Mouse (Mus musculus) neural tube, embryonic 12.5 days (tissue): ENCODE measurements around the gene Krt79. TPM values are rescaled to one million over a fixed set of nuclear protein-coding genes. Genes with fewer than 3 reads are reported as not detected.

Experiments
- ATAC-seq: fragments of 200-750 bp; cut with Nextera tagmentation; 2 replicates; pipeline ENCODE4 v1.8.0; 2017; ENCODE audit warnings: low read depth, mild to moderate bottlenecking, moderate TSS enrichment, moderate library complexity; ENCODE audit not compliant: low FRiP score
- H3K27ac ChIP-seq: fragments of 300-500 bp; sonication (generic); 2 replicates; pipeline ENCODE4 v1.5.1; 2016
- H3K27me3 ChIP-seq: fragments of 300-500 bp; sonication (generic); replicated peaks from 2 replicates; pipeline ENCODE4 v1.6.1; 2016; ENCODE audit warnings: mild to moderate bottlenecking
- H3K36me3 ChIP-seq: fragments of 300-500 bp; sonication (generic); 2 replicates; pipeline ENCODE4 v1.6.1; 2016; ENCODE audit warnings: mild to moderate bottlenecking
- H3K4me1 ChIP-seq: fragments of 300-500 bp; sonication (generic); 2 replicates; pipeline ENCODE4 v1.6.1; 2016
- H3K4me2 ChIP-seq: fragments of 300-500 bp; sonication (generic); replicated peaks from 2 replicates; pipeline ENCODE4 v1.6.1; 2016; ENCODE audit warnings: mild to moderate bottlenecking
- H3K4me3 ChIP-seq: fragments of 300-500 bp; sonication (generic); 2 replicates; pipeline ENCODE4 v1.5.1; 2016
- H3K9ac ChIP-seq: fragments of 300-500 bp; sonication (generic); 2 replicates; pipeline ENCODE4 v1.6.1; 2016; ENCODE audit warnings: mild to moderate bottlenecking
- H3K9me3 ChIP-seq: fragments of 300-500 bp; sonication (generic); 2 replicates; pipeline ENCODE4 v1.6.1; 2016; ENCODE audit warnings: mild to moderate bottlenecking
- WGBS: fragments of 180-500 bp; shearing (Covaris S2); methylation state at CpG from one replicate; pipeline ENCODE4 v1.1.7; 2016; 5-methylcytosine and 5-hydroxymethylcytosine counted together
- polyA plus RNA-seq: library from polyadenylated mRNA; unstranded; fragments of >200 nt; fragmentation: Nextera tagmentation; extraction: Ambion mirVana; gene quantifications from 2 replicates; pipeline ENCODE4 v1.2.1, GENCODE M21; 2016

Gene Krt79
- polyA plus RNA-seq = 0.18 TPM in 1 of 2 replicates, not detected in the other

GRCm38 (mm10) chr15:101940274-101940829 lies at the start of gene Krt79:
Gene Krt79, minus strand, starts transcription at chr15:101940324.
- Histone ChIP-seq H3K27me3 (0 out of 2 replicates have a peak, but pooled peaks cover 6% of the 10 kb centered on the region), H3K9ac (no peak within 1 kb of the TSS), H3K4me3 (no peak within 1 kb of the TSS), H3K4me2 (no peak within 1 kb of the TSS), H3K27ac (no peak within 1 kb of the TSS), H3K9me3 (no peaks in the 10 kb centered on the region), H3K4me1 (no peaks in the 10 kb centered on the region), H3K36me3 (no peaks in the 10 kb centered on the region)
- ATAC-seq = no peak
- WGBS = 67% methylated on average over 6 of the region's 6 CpGs

- Histone ChIP-seq H3K36me3 (no peaks in the 10 kb centered on the region), H3K4me3 (no peak overlapping the region), H3K9me3 (no peaks in the 10 kb centered on the region), H3K27ac (no peak overlapping the region), H3K27me3 (peaks cover 13% of the 10 kb centered on the region; the same call in 1 of the 2 replicates), H3K9ac (no peak overlapping the region), H3K4me1 (peaks cover 3% of the 10 kb centered on the region; the same call in 1 of the 2 replicates), H3K4me2 (no peak overlapping the region)
- ATAC-seq = no peak
- 65% methylated on average over 8 of the region's 8 CpGs for WGBS
Observed at GRCm38 (mm10) chr15:101988714-101989113, 48.6 kb upstream of the Krt79 start.

DNA sequence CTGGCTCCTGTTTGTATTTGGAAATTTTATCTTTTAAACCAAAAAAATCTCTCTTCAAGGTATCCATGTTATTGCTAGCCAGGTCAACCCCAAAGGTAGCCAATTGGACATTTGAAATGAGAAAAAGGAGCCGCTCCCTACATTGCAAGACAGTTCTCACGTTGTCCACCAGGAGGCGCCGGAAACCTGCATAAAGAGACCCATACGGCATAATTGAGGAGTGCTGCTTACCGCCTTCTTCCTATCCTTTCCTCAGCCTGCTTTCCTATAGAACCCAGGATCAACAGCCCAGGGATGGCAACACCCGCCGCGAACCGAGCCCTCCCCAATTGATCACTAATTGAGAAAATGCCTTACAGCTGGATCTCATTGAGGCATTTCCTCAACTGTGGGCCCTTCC lies 48.0 kb upstream of the Krt79 start:
- Histone ChIP-seq H3K27me3 (peaks cover 13% of the 10 kb centered on the region; the same call in 1 of the 2 replicates), H3K4me2 (no peak overlapping the region), H3K9ac (no peak overlapping the region), H3K36me3 (no peaks in the 10 kb centered on the region), H3K27ac (no peak overlapping the region), H3K4me1 (peaks cover 6% of the 10 kb centered on the region; the same call in 1 of the 2 replicates), H3K9me3 (no peaks in the 10 kb centered on the region), H3K4me3 (no peak overlapping the region)
- WGBS = under 1% methylated on average over 10 of the region's 10 CpGs
- no peak for ATAC-seq

- no peak for ATAC-seq
- H3K27ac ChIP-seq = no peak overlapping the region
- peaks cover 6% of the 10 kb centered on the region; the same call in 1 of the 2 replicates for H3K4me1 ChIP-seq
- no peak overlapping the region for H3K4me3 ChIP-seq
- 17% methylated on average over 6 of the region's 6 CpGs for WGBS
- no peaks in the 10 kb centered on the region for H3K36me3 ChIP-seq
- peak overlapping the region; percentile 54 for H3K4me2 ChIP-seq
- H3K9ac ChIP-seq = 0 out of 2 replicates have a peak overlapping the region, but pooled peaks have one; percentile 33
- no peaks in the 10 kb centered on the region for H3K9me3 ChIP-seq
- no peaks in the 10 kb centered on the region for H3K27me3 ChIP-seq
Observed at GRCm38 (mm10) chr15:101984746-101985145, 44.6 kb upstream of the Krt79 start.

DNA sequence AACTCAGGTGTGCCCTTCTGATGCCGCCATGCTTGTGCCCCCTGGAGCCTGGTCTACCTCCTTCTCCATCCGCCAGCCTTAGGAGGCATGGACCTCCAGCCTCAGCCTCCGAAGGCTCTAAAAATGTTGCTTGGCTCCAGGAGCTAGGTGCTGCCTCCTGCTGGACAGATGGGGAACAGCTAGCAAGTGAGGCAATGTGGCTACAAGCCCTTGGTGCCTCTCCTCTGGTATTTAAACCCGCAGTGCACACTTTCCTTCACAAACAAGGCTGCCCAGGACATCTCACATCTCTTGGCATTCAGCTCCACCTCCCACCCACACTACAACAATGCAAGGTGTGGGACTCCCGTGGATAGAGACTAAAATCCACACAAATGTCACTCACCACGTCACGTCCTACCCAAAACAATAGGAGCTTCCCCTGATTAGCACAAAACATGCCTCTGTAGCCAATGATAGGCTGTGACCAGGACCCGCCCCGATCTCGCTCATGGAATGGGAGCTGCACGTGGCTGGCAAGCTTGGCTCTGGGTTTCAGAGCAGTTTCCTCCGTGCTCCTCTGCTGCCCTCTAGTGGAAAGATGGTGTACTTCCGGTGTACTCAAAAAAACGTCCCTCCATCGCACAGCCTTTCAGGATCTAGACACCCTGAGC lies 44.0 kb upstream of the Krt79 start:
- 0 out of 2 replicates have a peak overlapping the region, but pooled peaks have one; percentile 33 for H3K9ac ChIP-seq
- H3K4me3 ChIP-seq = peak overlapping the region; percentile 15; the same call in 1 of the 2 replicates
- no peaks in the 10 kb centered on the region for H3K9me3 ChIP-seq
- H3K4me2 ChIP-seq = peak overlapping the region; percentile 54
- H3K4me1 ChIP-seq = peaks cover 6% of the 10 kb centered on the region; the same call in 1 of the 2 replicates
- H3K27me3 ChIP-seq = no peaks in the 10 kb centered on the region
- ATAC-seq = peak; percentile 96
- no peaks in the 10 kb centered on the region for H3K36me3 ChIP-seq
- WGBS = 4% methylated on average over 15 of the region's 15 CpGs
- H3K27ac ChIP-seq = no peak overlapping the region; the same call in 1 of the 2 replicates

DNA sequence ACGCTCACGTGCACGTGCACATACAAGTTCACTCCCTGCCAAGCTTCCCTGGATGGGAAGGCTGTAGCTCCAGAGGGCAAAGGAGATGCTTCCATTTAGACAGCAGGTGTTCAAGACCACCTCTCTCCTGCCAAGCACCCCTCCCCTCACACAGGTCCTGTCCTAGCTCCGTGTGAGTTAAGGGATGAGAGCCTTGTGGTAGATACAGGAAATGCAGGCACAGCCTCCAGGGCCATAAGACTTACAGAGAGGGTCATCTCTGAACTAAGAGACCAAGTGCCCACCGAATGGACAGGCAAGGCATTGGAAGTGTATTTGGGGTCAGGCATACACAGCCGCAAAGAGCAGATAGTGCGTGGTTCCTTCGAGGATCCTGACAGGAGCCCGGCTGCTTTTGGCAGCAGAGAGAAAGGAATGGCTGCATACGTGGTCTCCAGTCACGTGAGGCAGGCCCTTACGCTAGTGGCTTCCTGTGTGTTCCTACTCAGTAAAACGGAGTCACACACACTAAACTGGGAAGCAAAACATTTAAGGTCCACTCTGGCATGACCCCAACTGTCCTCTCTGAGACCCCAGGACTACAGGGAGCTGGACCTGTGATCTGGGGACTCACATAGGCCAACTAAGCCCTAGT lies 43.3 kb upstream of the Krt79 start:
- peak overlapping the region; percentile 54 for H3K4me2 ChIP-seq
- WGBS = 77% methylated on average over 13 of the region's 13 CpGs
- H3K9ac ChIP-seq = 0 out of 2 replicates have a peak overlapping the region, but pooled peaks have one; percentile 13
- no peaks in the 10 kb centered on the region for H3K9me3 ChIP-seq
- no peaks in the 10 kb centered on the region for H3K36me3 ChIP-seq
- H3K27me3 ChIP-seq = no peaks in the 10 kb centered on the region
- H3K4me1 ChIP-seq = peaks cover 6% of the 10 kb centered on the region; the same call in 1 of the 2 replicates
- H3K4me3 ChIP-seq = peak overlapping the region; percentile 15; the same call in 1 of the 2 replicates
- H3K27ac ChIP-seq = no peak overlapping the region; the same call in 1 of the 2 replicates
- no peak for ATAC-seq

- H3K4me3 ChIP-seq = no peak overlapping the region
- H3K27ac ChIP-seq = no peak overlapping the region
- H3K4me1 ChIP-seq = peaks cover 26% of the 10 kb centered on the region
- H3K9ac ChIP-seq = no peak overlapping the region
- H3K36me3 ChIP-seq = no peaks in the 10 kb centered on the region
- 65% methylated on average over 6 of the region's 6 CpGs for whole genome bisulfite sequencing
- 0 out of 2 replicates have a peak, but pooled peaks cover under 1% of the 10 kb centered on the region for H3K27me3 ChIP-seq
- ATAC-seq = no peak
- no peaks in the 10 kb centered on the region for H3K9me3 ChIP-seq
- H3K4me2 ChIP-seq = no peak overlapping the region
Observed at GRCm38 (mm10) chr15:101980849-101981248, 40.7 kb upstream of the Krt79 start.

- 2% methylated on average over 38 of the region's 39 CpGs for WGBS
- Histone ChIP-seq H3K27me3 (peaks cover 5% of the 10 kb centered on the region), H3K4me3 (peak overlapping the region; percentile 33), H3K4me2 (peak overlapping the region; percentile 79), H3K9ac (peak overlapping the region; percentile 62), H3K36me3 (no peaks in the 10 kb centered on the region), H3K4me1 (peaks cover 27% of the 10 kb centered on the region), H3K9me3 (no peaks in the 10 kb centered on the region), H3K27ac (no peak overlapping the region)
- ATAC-seq = peak; percentile 79
Observed at GRCm38 (mm10) chr15:101977043-101977726, 37.1 kb upstream of the Krt79 start.

DNA sequence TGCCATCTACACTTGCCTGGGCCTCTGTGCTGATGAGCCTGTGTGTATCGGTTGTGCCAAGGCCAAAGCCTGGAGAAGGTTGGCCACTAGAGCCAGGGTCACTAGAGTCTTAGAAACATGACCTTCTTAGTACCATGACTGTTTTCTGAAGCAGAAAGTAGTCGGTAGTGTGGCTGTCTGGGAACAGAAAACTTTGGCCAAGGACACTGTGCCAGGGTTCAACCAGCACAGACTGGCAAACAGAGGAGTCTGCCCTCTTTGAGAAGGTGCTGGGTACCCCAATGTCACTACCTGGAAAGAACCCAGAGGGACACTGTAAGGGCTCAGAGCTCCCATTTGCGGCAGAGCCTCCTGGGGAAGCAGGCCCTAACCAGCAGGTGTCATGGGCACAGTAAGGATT lies 36.5 kb upstream of the Krt79 start:
- Histone ChIP-seq H3K4me3 (no peak overlapping the region; the same call in 1 of the 2 replicates), H3K9me3 (no peaks in the 10 kb centered on the region), H3K4me1 (peaks cover 27% of the 10 kb centered on the region), H3K4me2 (peak overlapping the region; percentile 79), H3K9ac (peak overlapping the region; percentile 62; the same call in 1 of the 2 replicates), H3K27me3 (peaks cover 5% of the 10 kb centered on the region), H3K36me3 (no peaks in the 10 kb centered on the region), H3K27ac (no peak overlapping the region)
- no peak for ATAC-seq
- 57% methylated on average over 3 of the region's 3 CpGs for WGBS

GRCm38 (mm10) chr15:101976023-101976422 lies 35.9 kb upstream of the Krt79 start:
- Histone ChIP-seq H3K27me3 (peaks cover 5% of the 10 kb centered on the region), H3K27ac (no peak overlapping the region), H3K36me3 (no peaks in the 10 kb centered on the region), H3K4me3 (no peak overlapping the region), H3K9me3 (no peaks in the 10 kb centered on the region), H3K4me1 (peaks cover 27% of the 10 kb centered on the region), H3K4me2 (no peak overlapping the region), H3K9ac (no peak overlapping the region)
- 32% methylated on average over 5 of the region's 5 CpGs for WGBS
- no peak for ATAC-seq

DNA sequence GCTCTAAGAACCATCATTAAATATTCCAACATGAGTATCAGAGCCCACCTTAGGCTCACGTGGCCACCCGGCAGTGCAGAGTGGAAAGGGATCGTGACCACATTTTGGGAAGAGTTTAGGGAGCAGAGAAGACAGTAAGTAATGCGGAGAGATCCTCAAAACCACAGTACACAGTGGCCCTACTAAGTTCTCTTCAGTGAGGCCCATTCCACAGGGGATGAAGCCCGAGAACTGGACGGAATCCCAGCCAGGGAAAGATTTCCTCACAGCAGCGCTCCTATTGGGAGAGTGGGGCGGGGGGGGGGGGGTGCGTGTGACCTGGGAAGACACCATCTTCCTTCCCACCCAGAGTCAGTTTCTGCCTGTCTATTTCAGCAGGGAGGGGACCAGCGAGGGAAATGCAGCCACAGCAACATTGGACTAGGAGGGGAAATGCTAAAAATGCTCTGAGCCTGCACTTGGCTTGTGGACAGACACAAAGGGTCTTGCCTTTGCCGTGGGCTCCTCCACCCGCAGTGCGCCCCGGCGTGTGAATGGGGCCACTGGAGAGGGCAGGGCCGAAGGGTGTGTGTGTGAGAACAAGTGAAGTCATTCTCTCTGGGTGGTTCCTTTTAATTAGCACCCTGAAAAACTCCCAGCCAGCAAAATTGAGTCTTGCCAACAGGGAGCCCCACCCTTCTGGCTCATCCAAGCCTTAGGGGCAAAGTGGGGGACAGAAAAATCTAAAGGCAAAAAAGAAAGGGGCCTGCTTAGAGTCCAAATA lies 34.1 kb upstream of the Krt79 start:
- Histone ChIP-seq H3K4me2 (no peak overlapping the region), H3K4me3 (no peak overlapping the region), H3K4me1 (peaks cover 27% of the 10 kb centered on the region), H3K36me3 (no peaks in the 10 kb centered on the region), H3K27ac (no peak overlapping the region), H3K9me3 (no peaks in the 10 kb centered on the region), H3K9ac (no peak overlapping the region), H3K27me3 (peaks cover 5% of the 10 kb centered on the region)
- no peak for ATAC-seq
- WGBS = 67% methylated on average over 16 of the region's 16 CpGs
